Mouse (Mus musculus) liver, adult 2 months (tissue): ENCODE measurements around the gene Spats1.

Source experiments
- CTCF ChIP-seq: fragments of 200-500 bp; IDR thresholded peaks from 2 replicates; pipeline ENCODE4 v1.5.1; 2011; ENCODE audit warnings: low read depth, low read length, control low read depth
- POLR2A ChIP-seq: fragments of 200-500 bp; IDR thresholded peaks from 2 replicates; pipeline ENCODE4 v1.6.1; 2011; ENCODE audit warnings: low read length, control low read depth; ENCODE audit not compliant: insufficient read depth; ENCODE audit errors: extremely low read depth

DNA sequence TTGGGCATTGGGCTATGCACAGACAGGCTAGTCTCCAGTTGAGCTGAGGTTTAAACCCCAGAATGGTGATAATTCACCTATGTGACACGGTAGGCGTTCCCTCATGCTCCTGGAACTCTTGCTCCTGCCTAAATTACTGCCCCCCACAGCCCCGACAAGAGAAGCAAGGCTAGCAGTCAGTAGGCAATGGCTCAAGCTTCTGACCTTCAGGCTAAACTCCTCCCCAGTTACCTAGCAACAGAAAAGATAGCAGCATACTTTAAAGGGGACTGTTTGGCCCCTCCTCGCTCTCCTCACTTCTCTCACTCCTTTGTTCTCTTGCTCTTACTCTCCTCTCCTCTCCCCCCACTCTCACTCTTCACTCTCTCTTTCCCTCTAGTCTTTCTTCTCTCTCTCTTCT, 25.8 kb upstream of the Spats1 start:
- TF ChIP-seq POLR2A: no peak
- no peak for TF ChIP-seq CTCF
